Mouse (Mus musculus) ovary, adult 18-20 months (tissue): ENCODE results near the gene Hist1h2bc.
"Not testable (repeated sequence)": the region's sequence is repeated elsewhere in the genome, so short reads cannot be mapped to it uniquely, and the experiment has no call there.

Source experiments
- DNase-seq: peaks from one replicate; pipeline ENCODE4 v3.0.0; 2022; ENCODE audit warnings: low spot score, mixed read lengths

The Hist1h2bc gene

DNA sequence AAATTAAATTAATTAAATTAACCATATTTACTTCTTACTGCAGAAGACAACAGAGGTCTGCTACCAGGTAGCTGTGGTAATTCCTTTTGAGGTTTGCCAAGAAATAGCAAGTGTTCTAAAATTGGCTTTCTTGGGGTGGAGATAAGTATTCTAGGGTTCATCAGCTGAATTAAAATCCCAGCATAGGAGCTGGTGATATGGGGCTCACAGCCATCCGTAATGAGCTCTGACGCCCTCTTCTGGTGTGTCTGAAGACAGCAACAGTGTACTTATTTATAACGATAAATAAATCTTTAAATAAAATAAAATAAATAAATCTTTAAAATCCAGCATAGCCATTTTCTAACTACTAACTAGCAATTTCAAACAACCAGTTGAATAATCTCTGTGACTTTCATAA lies 15.8 kb downstream of the Hist1h2bc start:
- DNase-seq = no peak

DNA sequence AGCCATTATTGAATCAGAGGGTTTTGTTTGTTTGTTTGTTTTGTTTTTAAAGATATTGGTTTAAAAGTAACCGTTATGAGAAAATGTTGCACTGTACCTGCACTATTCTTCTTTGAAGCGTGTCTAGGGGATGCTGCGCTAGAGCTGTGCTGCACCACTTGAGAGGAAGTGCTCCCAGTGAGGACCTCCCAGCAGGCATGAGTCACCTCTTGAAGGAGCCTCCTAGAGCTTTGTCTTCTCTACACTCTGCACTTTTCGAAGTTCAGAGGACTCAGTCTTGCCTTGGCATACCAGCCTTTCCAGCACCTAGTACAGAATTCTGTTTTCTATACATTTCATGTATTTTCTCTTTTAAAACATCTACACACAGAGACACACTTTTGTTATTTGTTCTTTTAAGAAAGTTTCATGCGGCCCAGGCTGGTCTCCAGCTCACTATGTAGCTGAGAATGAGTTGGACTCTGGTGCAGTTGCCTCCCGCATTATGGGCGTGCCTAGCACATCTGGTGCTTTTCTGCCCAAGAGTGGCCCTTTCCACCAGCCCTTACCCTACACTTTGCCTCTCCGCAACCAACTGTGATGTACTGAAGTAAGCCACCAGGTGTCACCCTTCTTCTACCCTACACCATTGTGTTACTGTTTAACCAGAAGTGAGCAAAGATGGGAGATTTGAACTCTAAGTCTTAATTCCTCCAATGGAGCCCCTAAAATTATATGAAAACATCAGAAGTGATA lies 17.0 kb downstream of the Hist1h2bc start:
- peak; percentile 48 for DNase-seq

DNA sequence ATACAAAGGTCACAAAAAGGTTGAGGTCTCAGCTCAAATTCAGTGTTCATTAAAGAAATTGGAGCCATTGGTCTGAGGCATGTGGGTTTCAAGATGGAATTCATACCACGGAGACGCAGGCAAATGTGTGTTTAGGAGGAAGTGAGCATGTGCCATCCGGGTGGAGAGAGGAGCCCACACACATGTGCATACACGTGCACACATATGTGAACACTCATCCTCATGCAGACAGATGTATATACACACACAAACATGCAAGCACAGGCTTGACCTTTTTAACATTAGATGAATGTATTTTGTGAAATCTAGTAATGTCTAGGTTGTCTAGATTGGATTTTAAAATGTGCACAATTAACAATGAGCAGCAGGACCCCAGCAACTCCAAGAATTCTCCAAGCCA lies 18.2 kb downstream of the Hist1h2bc start:
- no peak for DNase-seq

DNA sequence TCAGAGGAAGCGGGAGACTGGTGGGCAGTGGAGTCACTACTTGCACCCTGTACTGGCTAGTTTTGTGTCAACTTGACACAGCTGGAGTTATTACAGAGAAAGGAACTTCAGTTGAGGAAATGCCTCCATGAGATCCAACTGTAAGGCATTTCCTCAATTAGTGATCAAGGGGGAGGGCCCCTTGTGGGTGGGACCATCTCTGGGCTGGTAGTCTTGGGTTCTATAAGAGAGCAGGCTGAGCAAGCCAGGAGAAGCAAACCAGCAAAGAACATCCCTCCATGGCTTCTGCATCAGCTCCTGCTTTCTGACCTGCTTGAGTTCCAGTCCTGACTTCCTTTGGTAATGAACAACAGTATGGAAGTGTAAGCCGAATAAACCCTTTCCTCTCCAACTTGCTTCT lies 18.8 kb downstream of the Hist1h2bc start:
- not testable (repeated sequence) for DNase-seq

DNA sequence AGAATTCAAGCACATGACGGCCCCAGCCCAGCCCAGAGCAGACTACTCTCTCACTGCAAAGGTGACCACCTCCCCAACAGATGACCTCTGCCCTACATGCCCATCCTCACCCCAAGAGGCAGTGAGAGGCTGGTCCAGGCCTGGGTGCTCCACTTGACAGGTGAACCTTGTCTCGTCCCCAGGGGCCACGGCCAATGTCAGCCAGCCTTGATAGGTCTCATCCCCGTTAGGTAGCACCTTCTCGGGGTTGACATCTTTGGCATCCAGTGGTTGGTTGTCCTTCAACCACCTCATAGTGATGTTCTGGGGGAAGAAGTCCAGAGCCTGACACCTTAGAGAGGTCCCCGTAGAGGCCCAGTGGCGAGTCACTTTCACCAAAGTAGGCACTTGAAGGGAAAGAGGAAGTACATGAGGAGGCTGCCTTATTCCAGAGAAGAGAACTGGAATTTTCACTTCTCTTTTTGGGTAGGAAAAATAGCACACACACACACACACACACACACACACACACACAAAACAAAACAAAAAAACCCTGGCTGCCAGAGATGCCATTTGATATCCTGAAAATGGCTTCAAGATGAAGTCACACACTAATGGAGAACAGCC lies 21.9 kb downstream of the Hist1h2bc start:
- no peak for DNase-seq

DNA sequence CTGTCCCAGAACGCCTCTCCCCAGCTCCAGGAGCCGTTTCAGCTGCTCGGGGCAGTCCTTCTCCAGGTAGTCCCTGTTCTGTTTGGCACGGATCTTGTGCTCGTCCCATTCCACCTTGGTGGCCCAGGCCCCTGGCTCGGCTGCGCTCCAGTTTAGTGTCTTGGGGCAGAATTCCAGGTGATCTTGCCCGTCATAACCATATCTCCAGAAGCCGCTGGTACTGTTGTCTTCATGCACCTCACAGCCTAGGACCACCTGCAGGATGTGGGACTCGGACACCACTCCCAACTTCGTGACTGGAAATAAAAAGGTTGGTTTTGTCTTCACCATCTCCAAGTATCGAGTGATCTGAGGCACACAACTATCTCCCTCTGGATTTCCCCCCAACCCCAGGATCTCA lies 22.8 kb downstream of the Hist1h2bc start:
- no peak for DNase-seq

DNA sequence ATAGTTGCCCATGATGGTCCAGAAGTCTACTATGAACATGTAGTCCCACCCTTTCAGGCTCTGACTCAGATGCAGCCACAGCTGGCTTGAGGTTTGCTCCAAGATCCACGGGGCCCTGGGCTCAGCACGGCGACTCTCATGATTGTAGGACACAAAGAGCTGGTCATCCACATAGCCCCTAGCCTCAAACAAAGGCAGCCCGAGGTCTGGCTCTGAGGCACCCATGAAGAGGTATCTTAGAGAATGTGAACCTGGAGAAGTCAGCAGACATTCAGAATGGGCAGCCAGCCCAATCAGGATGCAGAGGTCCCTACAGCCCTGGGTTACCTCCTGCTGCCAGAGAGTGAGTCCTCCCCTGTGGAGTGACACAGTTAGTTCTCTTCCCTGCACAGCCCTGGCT lies 24.0 kb downstream of the Hist1h2bc start:
- DNase-seq = no peak

DNA sequence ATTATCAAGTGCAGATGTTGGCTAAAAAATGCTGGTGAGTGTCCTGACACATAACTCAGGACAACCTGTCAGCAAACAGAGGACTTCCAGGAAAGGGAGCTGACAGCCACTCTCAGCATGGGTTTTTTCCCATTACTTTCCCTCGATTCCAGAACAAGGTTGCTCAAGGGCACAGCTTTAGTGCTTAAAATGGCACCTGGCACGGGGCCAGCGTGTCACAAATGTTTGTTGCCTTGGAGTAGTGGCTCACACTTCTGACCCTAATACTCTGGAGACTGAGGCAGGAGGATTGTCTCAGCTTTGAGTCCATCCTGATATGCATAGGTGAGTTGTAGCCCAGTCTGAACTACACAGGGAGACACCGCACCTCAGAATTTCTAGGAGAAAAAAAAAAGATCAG lies 24.7 kb downstream of the Hist1h2bc start:
- DNase-seq = no peak

DNA sequence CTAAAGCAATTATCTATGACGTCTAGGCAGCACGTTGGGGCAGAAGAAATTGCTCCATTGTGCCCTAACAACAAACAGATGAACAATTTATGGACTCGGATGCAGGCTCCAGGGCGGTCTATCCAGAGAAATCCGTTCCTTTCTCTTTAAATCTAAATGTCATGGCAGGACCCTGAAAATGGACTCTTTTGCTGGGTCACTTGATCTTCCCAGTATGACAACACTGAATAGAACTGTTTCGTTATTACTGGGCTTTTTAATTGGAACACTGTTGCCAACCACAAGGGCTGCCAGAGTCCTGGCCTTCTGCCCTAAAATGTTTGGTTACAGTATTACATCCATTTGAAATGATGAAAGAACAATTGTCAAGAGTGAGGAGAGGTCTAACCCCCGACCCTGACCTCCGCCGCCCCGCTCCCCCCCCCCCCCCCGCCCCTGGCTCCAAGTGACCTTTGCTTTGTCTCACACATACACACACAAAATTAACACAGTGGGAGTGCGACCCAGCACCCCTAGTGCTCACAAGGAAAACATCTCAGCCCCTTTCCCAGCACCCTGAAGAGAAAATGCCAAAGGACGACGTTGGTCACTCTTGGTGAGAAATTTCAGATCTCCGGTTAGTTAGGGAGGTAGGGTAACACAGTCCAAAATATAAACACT lies 25.8 kb downstream of the Hist1h2bc start:
- DNase-seq = no peak

DNA sequence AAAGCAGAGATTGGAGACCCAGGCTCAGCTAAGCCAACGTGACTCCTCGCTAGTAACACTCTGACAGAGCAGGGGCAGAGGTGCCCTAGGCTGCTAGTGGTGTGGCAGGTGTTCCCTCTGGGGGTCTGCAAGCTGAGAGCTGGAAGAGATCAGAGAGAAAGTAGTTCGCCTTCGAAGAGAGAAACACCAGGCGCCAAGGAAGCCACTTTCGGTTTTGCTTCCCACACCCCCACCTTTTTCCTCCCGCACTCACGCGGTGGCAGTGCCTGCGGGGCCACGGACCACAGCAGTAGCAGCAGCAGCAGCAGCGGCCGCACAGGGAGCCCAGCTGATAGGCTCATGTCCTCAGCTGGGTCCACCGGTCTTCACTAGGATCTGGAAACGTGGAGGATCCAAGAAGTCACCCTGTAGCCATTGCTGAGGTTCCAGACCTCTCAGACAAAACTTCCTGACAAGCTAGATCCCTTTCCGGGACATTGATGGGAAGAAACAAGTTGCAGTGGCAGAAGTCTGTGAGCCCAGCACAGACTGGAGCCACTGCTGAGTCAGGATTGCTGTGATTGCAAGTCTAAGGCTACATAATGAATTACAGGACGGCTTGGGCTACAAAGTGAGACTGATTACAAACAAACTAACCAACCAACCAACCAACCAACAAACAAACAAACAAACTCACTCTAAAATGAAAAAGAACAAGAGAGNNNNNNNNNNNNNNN lies 26.5 kb downstream of the Hist1h2bc start, which contains the start of gene Hfe:
Gene Hfe, minus strand, starts transcription at position 481 of the 716 bp plus-strand sequence.
- DNase-seq = no peak

DNA sequence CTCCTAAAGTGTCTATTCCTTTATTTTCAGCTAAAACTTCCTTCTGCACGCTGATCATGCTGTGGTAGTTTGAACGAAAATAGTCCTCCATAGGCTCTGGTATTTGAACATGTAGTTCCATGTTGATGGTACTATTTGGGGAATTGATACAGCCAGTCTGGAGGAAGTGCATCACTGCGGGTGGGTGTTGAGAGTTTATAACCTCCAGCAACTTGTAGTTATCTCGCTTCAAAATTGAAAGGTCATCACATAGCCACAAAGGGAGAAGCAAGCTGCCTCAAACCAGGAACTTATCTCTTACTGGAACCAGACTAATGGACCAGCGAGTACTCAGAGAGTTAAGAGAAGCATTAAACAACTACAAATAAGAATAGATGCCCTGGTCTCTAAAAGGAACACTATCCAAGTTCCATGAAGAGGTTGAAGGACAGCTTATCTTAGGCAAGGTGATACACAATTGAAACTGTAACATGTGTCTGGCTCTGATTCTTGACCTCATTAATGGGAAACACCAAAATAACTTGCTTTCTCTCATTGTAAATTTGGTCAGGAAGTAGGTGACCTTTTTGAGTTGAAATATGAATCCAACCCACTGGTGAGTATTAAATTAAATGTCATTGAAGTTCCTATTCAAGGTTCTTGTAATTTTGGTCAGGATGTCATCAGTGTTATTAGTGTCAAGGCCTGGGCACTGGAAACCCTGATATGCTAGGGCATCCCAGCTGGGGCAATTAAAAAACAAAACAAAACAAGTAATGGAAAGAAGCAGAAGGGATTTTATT lies 32.5 kb downstream of the Hist1h2bc start:
- DNase-seq = no peak

DNA sequence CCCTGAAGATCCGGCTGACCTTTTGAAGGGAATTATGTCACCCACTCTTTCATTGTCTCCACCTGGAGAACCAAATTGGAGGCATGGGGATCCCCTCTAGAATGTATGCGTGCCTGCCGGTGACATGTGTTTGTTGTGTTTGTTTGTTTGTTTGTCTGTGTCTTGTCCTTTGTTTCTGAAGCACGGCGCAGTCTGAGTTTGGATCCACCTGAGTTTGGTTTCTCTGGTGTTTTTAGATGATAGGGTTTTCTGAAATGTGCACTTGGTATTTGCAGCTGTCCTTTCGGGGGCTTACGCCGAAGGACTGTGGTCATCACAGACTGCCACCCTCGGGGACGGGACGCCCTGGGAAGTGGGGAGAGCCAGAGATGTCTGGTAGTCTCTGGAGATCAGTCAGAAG lies 33.2 kb downstream of the Hist1h2bc start:
- DNase-seq = no peak

DNA sequence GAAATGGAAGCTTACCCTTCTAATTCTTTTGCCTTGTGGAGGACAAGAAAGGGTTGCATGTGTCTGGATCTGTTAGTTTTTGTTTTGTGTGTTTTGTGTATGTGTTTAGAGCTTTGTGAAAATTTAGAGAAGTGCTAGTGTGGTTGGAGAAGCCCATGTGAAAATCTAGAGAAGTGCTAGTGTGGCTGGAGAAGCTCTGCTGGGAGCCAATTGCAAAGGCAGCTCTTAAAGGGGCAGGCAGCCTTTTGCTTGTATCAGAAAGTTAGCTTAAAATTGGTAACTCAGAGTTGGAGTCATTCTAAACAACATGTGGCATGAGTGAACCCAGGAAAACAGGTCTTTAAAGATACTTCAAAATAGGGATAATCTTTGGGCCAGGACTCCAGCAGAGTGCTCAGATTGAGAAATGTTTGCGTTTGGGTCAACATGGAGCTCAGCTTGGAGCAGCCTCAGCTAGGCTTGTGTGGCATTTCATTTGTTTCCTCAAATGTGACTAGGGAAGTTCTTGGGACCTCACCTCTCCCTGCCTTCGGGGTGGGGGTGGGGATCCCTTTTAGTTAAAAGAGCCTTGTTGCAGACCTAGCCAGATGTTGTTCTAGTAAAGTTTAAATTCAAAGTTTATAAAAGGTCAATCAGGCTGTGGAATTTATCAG lies 33.7 kb downstream of the Hist1h2bc start:
- DNase-seq = not testable (repeated sequence)

DNA sequence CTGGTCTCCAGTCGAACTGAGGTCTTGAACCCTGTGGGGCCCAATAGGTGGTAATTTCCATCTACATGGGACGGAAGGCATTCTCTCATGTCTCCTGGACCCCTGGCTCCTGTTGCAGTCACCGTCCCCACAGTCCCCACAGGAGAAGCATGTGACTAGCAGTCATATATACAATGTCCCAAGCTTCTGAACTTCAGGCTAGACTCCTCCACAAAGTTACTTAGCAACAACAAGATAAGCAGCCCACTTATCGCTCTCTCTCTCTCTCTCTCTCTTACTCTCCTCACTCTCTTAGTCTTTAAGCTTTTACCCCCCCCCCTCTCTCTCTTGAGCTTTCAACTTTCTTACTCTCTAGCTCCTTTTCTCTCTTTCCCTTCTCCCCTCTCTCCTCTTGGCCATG lies 40.2 kb downstream of the Hist1h2bc start:
- DNase-seq = no peak

DNA sequence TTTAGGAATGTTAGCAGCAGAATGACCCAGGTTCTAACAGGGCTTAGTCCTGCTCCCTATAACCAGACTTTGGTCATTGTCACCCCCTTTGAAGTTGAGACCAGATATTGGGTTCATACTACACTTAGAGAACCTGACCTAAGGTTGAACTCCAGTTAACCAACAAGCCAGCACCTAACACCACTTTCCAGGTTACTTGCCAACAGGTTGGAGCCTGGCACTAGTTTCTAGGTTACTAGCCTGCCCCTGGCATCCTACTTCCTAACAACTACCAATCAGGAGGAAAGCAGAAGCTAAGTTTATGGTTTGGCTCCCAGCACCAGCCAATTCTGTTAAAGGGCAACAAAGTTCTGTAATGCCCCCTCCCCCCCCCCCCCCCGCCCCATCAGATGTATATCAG lies 41.2 kb downstream of the Hist1h2bc start:
- no peak for DNase-seq

DNA sequence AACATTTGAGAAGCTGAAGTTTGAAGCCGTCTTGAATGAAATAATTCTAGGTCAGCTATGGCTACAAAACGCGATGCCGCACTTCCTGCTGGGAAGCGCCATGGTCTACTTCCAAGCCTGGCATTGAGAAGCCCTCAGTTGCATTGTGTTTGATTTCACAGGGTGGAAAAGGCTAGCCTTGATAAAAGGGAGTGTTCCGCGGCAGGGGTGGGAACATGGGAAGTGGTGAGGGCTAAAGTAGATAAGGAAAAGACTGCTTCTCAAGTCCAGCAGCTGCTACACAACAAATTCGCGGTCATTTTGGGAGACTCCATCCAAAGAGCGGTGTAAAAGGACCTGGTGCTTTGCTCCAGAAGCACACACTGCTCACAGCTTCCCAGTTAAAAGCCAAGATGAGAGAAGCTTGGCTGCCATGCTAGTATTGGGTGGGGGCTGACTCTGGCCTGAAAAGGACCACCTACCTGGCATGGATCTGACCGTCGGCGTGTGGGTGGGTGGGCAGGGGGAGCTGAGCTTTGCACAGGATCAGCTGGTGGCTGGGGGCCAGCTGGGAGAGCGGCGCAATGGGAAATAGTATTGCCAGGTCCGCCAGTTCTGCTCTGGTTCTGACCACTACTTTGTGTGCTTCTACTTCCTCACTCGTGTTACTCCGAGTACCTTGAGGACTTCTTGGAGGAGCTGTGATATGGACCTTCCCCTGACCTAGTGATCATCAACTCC lies 44.6 kb downstream of the Hist1h2bc start:
- no peak for DNase-seq

DNA sequence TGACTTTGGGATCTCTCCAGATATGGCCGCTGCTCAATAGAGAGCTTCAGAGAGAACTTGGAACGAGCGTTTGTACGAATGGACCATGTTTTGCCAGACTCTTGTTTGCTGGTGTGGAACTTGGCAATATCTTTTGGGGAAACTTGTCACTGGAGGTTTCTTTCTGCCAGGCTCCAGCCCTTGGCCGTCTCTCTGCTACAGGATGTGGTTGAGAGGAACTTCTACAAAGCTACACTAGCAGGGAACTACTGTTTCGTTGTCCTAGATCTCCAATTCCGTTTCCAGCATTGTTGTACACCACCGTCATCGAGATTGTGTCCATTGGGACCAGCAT lies 45.2 kb downstream of the Hist1h2bc start:
- DNase-seq = no peak

DNA sequence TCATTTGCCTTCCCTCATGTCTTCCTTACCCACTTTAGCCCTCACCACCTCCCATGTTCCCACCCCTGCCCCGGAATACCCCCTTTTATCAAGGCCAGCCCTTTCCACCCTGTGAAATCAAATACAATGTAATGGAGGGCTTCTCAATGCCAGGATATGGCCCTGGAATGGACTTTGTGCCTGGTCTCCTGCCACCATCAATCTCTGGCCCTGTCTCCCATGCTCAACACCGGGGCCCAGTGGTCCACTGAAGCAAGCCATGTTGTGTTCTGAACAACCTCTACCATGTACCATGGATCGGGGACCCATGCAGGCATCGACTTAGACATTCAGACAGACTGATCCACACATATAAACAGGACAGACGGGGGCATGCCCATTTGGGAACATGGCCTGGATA lies 45.7 kb downstream of the Hist1h2bc start:
- no peak for DNase-seq

DNA sequence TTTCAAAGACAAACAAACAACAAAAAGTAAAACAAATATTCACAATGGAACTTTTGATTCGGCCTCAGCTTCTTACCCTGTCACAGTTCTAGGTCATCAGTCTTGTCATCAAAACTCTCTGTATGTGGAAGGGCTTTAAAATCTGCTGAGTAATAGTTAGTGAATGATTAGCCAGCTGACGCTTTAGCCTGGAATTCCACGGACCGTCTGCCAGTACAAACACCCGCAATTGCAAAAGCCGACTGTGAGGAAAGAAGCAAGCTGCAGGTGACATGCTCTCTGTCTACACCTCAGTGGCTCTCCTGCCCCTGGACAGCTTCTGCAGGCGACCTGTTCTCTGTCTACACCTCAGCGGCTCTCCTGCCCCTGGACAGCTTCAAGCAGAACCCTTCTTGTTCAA lies 46.5 kb downstream of the Hist1h2bc start:
- DNase-seq = no peak

DNA sequence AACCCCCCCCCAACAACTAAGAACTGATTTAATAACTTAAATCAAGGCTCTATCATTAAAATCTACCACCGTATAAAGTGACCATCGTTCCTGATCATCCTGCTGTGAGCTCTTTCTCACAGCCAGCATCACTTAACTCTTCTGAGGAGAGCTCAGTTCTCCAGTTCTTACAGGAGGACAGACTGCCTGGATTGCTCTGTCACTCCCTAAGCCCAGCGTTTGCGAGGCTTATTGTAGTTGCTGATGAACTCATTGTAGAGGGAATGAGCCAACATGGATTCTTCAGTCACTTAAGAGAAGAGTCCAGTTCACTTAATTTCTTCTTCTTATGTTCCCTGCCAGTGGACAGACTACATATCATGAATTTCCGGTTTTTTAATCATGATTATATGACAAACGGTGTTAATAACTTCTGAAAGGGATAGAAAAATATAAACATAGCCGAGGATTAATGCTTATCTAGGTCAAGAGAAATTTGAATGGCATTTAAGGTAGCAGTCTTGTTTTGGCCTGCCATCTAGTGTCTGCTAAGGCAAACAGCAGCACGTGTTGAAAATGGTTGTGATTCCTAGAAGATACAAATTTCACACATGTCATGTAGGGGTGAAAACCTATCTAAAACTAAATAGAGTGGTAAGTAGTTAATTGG lies 48.3 kb downstream of the Hist1h2bc start:
- DNase-seq = no peak
